Mouse (Mus musculus): ENCODE data around the gene Serpinb7.

DNA sequence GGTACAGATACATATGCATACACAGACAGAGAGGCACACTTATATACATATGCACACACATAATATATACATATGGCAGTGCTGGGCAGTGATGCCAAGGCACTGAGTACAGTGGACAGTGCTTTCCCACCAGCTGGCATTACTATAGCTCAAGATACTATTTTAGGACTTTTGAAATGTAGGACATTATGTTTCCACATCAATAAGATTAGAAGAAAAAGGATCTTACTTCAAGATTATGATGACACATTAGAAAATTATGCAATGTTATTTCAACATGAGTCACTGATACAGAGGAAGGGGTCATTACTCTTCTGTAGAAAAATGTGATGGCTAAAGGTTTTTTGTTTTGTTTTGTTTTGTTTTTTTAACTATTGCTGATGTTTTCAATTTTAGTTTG is 102.6 kb downstream of the Serpinb7 start:
- TF ChIP-seq EP300 (IDR thresholded peaks at IDR 0.05; ENCODE audit: low read depth) (no peak), CTCF (IDR thresholded peaks at IDR 0.05; ENCODE audit: low read depth) (no peak)

Measured in liver, embryonic 14.5 days (tissue).